Mouse (Mus musculus): ENCODE results near the gene Kit. TPM values are rescaled to one million over a fixed set of nuclear protein-coding genes. Genes with fewer than 3 reads are reported as not detected.

Kit gene
- polyA plus RNA-seq, 1 experiment, result 10.2 TPM

DNA sequence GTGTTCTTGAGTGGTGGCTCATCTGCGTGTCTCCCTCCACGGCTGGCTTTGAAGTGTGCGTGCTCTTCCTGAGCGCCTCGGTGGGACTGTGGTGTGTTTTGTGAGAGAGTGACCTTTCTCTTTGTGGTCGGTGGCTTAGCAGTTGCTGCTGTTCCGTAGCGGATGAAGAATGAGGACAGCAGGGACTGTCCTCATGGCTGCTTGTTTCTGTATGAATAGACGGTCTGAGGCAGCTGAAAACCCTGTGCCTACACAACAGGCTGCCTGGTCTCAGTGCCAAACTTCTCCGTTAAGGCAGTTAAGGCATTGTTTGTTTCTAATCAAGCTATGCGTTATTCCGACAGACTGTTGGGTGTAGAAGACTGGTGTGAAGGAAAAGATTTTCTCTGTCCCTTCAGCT is 87.8 kb downstream of the Kit start:
- no peak for DNase-seq
- no peak overlapping the region for H3K27ac ChIP-seq (ENCODE audit: control insufficient read depth, insufficient read depth, low read length)
- peaks cover 6% of the 10 kb centered on the region for H3K4me1 ChIP-seq (replicated peaks; ENCODE audit: control insufficient read depth, insufficient read depth, low read length)
- no peaks in the 10 kb centered on the region for H3K27me3 ChIP-seq (ENCODE audit: control insufficient read depth, insufficient read depth, low read length)
- no peak overlapping the region for H3K4me3 ChIP-seq (ENCODE audit: control insufficient read depth, insufficient read depth, low read length)
- 43% methylated on average over 12 of the region's 12 CpGs for whole genome bisulfite sequencing
- TF ChIP-seq POLR2A (IDR thresholded peaks at IDR 0.05; ENCODE audit: control insufficient read depth, extremely low read depth, insufficient read depth, low read length, poor library complexity), result no peak
- no peak for TF ChIP-seq CTCF (IDR thresholded peaks at IDR 0.05; ENCODE audit: borderline replicate concordance, control insufficient read depth, extremely low read depth, insufficient read depth, low read length, poor library complexity)
- H3K36me3 ChIP-seq (ENCODE audit: control insufficient read depth, insufficient read depth, low read length), result no peaks in the 10 kb centered on the region

DNA sequence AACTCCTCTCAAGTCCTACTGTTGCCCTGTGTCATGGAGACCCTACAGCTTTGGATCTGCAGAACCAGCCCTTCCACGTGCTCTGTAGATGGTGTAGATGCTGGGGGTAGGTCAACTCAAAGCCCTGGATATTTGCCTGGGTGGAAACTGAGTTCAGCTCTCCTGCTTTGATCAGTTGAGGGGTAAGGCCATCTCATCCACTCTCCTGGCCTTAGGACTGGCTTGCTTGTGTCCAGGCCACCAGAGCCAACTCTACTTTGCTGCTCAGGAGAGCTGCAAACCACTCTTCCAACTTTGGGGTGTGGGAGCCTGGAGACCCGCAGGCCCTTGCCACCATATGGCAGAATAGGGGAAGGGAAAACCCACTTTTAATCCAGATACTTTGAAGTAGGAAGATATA is 89.1 kb downstream of the Kit start:
- no peak overlapping the region for H3K4me3 ChIP-seq (ENCODE audit: control insufficient read depth, insufficient read depth, low read length)
- no peak for DNase-seq
- 92% methylated on average over 2 of the region's 2 CpGs for WGBS
- H3K27ac ChIP-seq (ENCODE audit: control insufficient read depth, insufficient read depth, low read length), result no peak overlapping the region
- H3K27me3 ChIP-seq (ENCODE audit: control insufficient read depth, insufficient read depth, low read length), result no peaks in the 10 kb centered on the region
- no peaks in the 10 kb centered on the region for H3K36me3 ChIP-seq (ENCODE audit: control insufficient read depth, insufficient read depth, low read length)
- TF ChIP-seq CTCF (IDR thresholded peaks at IDR 0.05; ENCODE audit: borderline replicate concordance, control insufficient read depth, extremely low read depth, insufficient read depth, low read length, poor library complexity) (no peak), POLR2A (IDR thresholded peaks at IDR 0.05; ENCODE audit: control insufficient read depth, extremely low read depth, insufficient read depth, low read length, poor library complexity) (no peak)
- H3K4me1 ChIP-seq (replicated peaks; ENCODE audit: control insufficient read depth, insufficient read depth, low read length), result peaks cover 6% of the 10 kb centered on the region

DNA sequence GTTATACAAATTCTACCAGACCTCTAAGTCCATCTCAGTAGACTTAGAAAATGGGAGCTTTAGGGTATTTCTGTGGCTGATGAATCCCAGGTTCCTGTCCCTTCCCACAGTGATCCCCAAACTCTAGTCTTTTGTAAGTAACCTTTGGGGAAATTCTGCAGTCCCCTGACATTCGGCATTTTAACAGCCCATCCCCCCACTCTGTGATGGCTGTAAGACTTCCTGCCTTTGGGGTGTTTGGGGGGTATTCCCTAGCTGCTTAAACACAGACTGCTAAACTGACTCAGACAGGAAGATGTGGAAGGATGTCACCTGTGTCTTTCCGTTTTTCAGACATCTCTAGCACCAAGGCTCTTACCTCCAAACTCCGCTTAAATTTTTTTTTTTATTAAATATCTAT is 92.4 kb downstream of the Kit start:
- Histone ChIP-seq H3K36me3 (ENCODE audit: control insufficient read depth, insufficient read depth, low read length) (no peaks in the 10 kb centered on the region), H3K4me3 (ENCODE audit: control insufficient read depth, insufficient read depth, low read length) (no peak overlapping the region), H3K27ac (ENCODE audit: control insufficient read depth, insufficient read depth, low read length) (no peak overlapping the region), H3K27me3 (ENCODE audit: control insufficient read depth, insufficient read depth, low read length) (no peaks in the 10 kb centered on the region), H3K4me1 (replicated peaks; ENCODE audit: control insufficient read depth, insufficient read depth, low read length) (peaks cover 4% of the 10 kb centered on the region)
- DNase-seq, result peak; percentile 53
- TF ChIP-seq POLR2A (IDR thresholded peaks at IDR 0.05; ENCODE audit: control insufficient read depth, extremely low read depth, insufficient read depth, low read length, poor library complexity) (no peak), CTCF (IDR thresholded peaks at IDR 0.05; ENCODE audit: borderline replicate concordance, control insufficient read depth, extremely low read depth, insufficient read depth, low read length, poor library complexity) (no peak)
- WGBS, result 15% methylated on average over 3 of the region's 3 CpGs

DNA sequence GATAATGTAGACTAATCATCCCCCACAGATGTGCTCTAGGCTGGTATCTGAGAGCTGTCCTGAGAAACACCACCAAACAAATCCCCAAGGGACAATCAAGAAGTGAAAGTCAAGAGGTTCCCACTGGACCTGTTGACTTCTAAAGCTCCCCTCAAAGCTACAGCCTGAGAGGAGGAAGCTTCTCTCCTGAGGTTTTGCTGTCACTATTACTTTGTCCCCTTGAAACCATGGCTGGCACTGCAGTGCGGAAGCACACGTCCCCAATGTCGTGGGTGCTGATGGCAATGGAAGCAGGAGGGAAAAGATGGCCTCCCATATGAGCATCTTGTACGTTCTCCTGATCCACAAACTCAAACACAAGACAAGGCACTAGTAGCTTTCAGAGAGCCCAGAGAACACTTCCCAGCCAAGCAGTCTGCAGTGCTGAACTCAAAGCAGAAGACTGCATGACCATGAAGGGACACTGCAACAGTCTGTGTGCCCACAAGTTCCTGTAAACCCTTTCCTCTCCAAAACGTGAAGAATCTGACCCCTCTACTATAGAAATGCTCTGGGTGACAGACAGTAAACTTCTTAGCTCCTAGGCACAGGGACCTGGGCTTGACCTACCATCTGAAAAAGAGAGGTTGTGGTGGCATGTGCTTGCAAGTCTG is 96.5 kb downstream of the Kit start:
- H3K4me1 ChIP-seq (replicated peaks; ENCODE audit: control insufficient read depth, insufficient read depth, low read length), result no peaks in the 10 kb centered on the region
- TF ChIP-seq CTCF (IDR thresholded peaks at IDR 0.05; ENCODE audit: borderline replicate concordance, control insufficient read depth, extremely low read depth, insufficient read depth, low read length, poor library complexity) (no peak), POLR2A (IDR thresholded peaks at IDR 0.05; ENCODE audit: control insufficient read depth, extremely low read depth, insufficient read depth, low read length, poor library complexity) (no peak)
- no peaks in the 10 kb centered on the region for H3K27me3 ChIP-seq (ENCODE audit: control insufficient read depth, insufficient read depth, low read length)
- no peak for DNase-seq
- H3K4me3 ChIP-seq (ENCODE audit: control insufficient read depth, insufficient read depth, low read length), result no peak overlapping the region
- H3K36me3 ChIP-seq (ENCODE audit: control insufficient read depth, insufficient read depth, low read length), result no peaks in the 10 kb centered on the region
- H3K27ac ChIP-seq (ENCODE audit: control insufficient read depth, insufficient read depth, low read length), result no peak overlapping the region
- 51% methylated on average over 5 of the region's 5 CpGs for WGBS

DNA sequence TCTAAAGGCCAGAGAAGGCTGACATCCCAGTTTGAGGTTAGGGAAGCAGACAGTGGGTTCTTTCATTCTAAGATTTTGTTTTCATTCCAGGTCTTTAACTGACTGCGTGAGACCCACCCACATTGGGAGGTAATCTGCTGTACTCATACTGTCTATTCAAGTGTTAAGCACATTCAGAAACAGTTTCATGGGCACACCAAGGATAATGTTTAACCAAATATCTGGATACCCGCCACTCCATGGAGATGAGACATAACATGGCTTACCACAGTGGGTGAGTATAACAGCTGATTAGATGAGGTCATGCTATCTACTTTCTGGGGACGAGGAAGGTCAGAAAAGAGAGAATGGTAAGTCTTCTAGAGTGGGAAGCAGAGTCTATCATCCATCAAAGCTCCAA is 101.3 kb downstream of the Kit start:
- no peaks in the 10 kb centered on the region for H3K36me3 ChIP-seq (ENCODE audit: control insufficient read depth, insufficient read depth, low read length)
- TF ChIP-seq CTCF (IDR thresholded peaks at IDR 0.05; ENCODE audit: borderline replicate concordance, control insufficient read depth, extremely low read depth, insufficient read depth, low read length, poor library complexity) (no peak), POLR2A (IDR thresholded peaks at IDR 0.05; ENCODE audit: control insufficient read depth, extremely low read depth, insufficient read depth, low read length, poor library complexity) (no peak)
- H3K27me3 ChIP-seq (ENCODE audit: control insufficient read depth, insufficient read depth, low read length), result no peaks in the 10 kb centered on the region
- H3K4me3 ChIP-seq (ENCODE audit: control insufficient read depth, insufficient read depth, low read length), result no peak overlapping the region
- no peak overlapping the region for H3K27ac ChIP-seq (ENCODE audit: control insufficient read depth, insufficient read depth, low read length)
- H3K4me1 ChIP-seq (replicated peaks; ENCODE audit: control insufficient read depth, insufficient read depth, low read length), result no peaks in the 10 kb centered on the region
- no peak for DNase-seq
- 92% methylated on average over 3 of the region's 3 CpGs for WGBS

DNA sequence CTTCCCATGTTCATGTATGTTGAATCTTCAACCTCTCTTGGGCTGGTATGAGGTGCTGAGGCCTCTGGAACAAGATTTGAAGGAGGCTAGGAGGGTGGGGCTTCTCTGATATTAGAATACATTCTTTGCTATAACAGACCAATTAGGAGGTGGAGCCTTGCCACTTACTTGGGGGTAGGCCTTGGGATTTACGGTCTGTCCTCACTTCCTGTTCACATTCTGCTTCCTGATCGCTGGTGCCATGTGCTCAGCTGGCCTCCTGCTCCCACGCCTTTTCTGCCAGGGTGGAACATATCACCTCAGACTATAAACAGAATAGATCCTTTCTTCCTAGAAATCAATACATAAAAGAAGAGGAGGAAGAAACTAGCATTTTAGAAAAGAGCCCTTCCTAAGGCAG is 105.2 kb downstream of the Kit start:
- Histone ChIP-seq H3K36me3 (ENCODE audit: control insufficient read depth, insufficient read depth, low read length) (no peaks in the 10 kb centered on the region), H3K4me3 (ENCODE audit: control insufficient read depth, insufficient read depth, low read length) (no peak overlapping the region), H3K27ac (ENCODE audit: control insufficient read depth, insufficient read depth, low read length) (no peak overlapping the region), H3K4me1 (replicated peaks; ENCODE audit: control insufficient read depth, insufficient read depth, low read length) (no peaks in the 10 kb centered on the region; the same call in 1 of the 2 replicates), H3K27me3 (ENCODE audit: control insufficient read depth, insufficient read depth, low read length) (no peaks in the 10 kb centered on the region)
- WGBS, result 37% methylated on average over 3 of the region's 3 CpGs
- no peak for TF ChIP-seq CTCF (IDR thresholded peaks at IDR 0.05; ENCODE audit: borderline replicate concordance, control insufficient read depth, extremely low read depth, insufficient read depth, low read length, poor library complexity)
- DNase-seq, result no peak

Data from thymus, adult 2 months (tissue).